Mouse (Mus musculus) liver, embryonic 12.5 days (tissue): ENCODE measurements around the gene Braf. TPM values are rescaled to one million over a fixed set of nuclear protein-coding genes. Genes with fewer than 3 reads are reported as not detected.

Source experiments
- polyA plus RNA-seq: library from polyadenylated mRNA; unstranded; fragments of >200 nt; fragmentation: Nextera tagmentation; extraction: Ambion mirVana; gene quantifications from 2 replicates; pipeline ENCODE4 v1.2.1, GENCODE M21; 2016

The Braf gene
- polyA plus RNA-seq, 1 experiment from 2014 or later: 11.0 TPM

Other genes with a start within 250 kb of the Braf start
- 4.6 and 5.0 TPM in 2 replicates for gene Dennd2a, start 167.6 kb downstream of the Braf start, polyA plus RNA-seq
- 11.9 and 13.1 TPM in 2 replicates for gene Adck2, start 151.6 kb downstream of the Braf start, polyA plus RNA-seq
- 0.89 and 1.5 TPM in 2 replicates for gene Gm42420, start 139.7 kb downstream of the Braf start, polyA plus RNA-seq
- 252 and 269 TPM in 2 replicates for gene Ndufb2, start 132.9 kb downstream of the Braf start, polyA plus RNA-seq
- gene Mrps33, start 85.5 kb upstream of the Braf start, polyA plus RNA-seq: 108 and 110 TPM in 2 replicates
- not detected in 2 replicates for gene Tmem178b, start 147.8 kb upstream of the Braf start, polyA plus RNA-seq